Mouse (Mus musculus) naive thymus-derived CD4-positive, alpha-beta T cell, adult 2 months (primary cell): ENCODE results near the gene Pla2g4a.

Source experiments
- DNase-seq: peaks from one replicate; pipeline ENCODE4 v3.0.0-alpha.2; 2011; ENCODE audit warnings: low read depth

Pla2g4a gene

GRCm38 (mm10) chr1:149846655-149847054 is 114.4 kb downstream of the Pla2g4a start:
- DNase-seq, result no peak

- DNase-seq, result no peak
These were observed 119.2 kb downstream of the Pla2g4a start for GRCm38 (mm10) chr1:149841845-149842244.

- DNase-seq, result no peak
These were observed 120.1 kb downstream of the Pla2g4a start for GRCm38 (mm10) chr1:149840961-149841416.

GRCm38 (mm10) chr1:149840312-149840930 is 120.7 kb downstream of the Pla2g4a start:
- DNase-seq, result no peak

- no peak for DNase-seq
These were observed 124.6 kb downstream of the Pla2g4a start for GRCm38 (mm10) chr1:149836496-149836895.

GRCm38 (mm10) chr1:149833876-149834275 is 127.2 kb downstream of the Pla2g4a start:
- DNase-seq, result no peak

DNA sequence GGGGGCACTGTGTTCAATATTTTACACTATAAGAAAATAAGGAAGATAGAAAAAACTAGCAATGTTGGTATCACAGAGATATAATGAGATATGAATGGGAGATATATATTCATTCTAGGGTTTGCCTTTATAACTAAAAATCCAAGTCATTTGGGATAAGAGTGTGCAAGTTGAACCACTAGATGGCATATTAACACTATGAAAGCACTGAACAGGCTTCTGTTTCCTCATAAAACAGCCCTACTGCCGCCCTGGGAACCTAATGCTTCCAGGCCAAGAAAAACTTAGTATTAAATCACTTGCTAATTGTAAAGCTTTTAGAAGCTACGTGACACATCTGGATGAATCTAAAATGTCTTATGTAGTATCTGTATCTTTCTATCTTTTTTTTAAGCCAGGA is 128.1 kb downstream of the Pla2g4a start:
- peak; percentile 4 for DNase-seq

DNA sequence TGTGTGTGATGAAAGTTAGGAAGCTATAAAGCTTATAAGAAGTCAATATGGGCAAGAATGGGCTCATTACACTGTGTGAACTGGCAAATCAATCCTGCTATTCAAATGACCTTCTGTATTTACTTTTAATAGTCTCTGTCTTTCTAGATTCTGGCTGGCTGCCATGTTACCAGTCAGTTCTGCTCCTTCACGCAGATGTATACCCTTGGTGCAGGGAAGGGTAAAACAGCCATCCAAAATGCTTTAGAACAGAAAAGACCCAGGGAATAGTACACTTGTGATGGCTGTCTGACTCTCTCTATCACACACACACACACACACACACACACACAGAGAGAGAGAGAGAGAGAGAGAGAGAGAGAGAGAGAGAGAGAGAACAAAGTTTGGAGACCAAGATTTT is 128.6 kb downstream of the Pla2g4a start:
- no peak for DNase-seq

- DNase-seq, result no peak
These were observed 130.0 kb downstream of the Pla2g4a start for GRCm38 (mm10) chr1:149831100-149831499.

GRCm38 (mm10) chr1:149813616-149814345 is 147.3 kb downstream of the Pla2g4a start:
- DNase-seq, result no peak

DNA sequence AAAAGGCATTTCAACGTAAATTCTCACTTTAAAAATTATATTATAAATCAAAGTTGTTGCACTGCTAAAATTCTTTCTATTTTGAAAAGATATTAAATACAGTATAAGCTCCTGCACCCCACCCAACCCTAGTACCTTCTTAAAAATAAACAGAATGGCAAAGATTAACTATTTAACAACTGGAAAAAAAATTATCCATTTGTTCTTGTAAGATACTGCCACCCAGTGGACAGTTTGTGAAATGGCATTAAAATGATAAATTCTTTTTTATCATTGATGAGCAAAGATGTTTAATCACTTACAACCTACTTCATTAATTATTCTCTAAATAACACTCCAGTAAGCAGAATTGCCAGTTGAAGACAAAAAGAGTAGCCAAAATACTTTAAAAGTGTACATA is 151.6 kb downstream of the Pla2g4a start:
- no peak for DNase-seq
